Comparison of ENCODE assay signal across 12 mouse cellular contexts in the genomic region with DNA sequence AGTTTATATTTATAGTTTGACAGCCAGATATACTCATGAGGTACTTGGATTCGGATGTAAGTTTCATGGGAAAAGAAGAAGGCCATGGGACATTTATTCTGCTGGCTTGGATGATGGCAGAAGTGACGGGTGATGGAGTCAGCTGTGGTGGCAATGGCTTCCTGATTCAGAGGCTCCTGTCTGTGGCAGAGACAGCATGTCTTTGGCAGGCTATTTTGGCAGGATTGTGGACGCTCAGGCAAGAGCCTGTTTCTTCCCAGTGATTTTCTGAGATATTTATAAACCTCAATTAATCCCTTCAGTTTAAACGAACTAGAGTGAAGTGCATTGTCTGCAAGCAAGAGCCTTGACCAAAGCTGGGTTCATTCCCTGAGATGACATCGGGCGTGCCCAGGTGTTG.
"Had no signal": no experiment of that assay in that cellular context is flagged by ENCODE, and none has a peak within 500 bp of the region (broad histone marks: within the 10 kb centered on the region; RNA-seq: fewer than 3 reads in every experiment).

No protein-coding gene starts in this region.

- DNase-seq: lung, embryonic 14.5 days; lung, postnatal 10 days; lung, postnatal 4 days; midbrain, embryonic 14.5 days; retina, postnatal 1 day; right cerebral cortex, adult 18-20 months; right cerebral cortex, postnatal 25 days; right cerebral cortex, postnatal 4 days; spleen, adult 18-20 months; thymus, adult 18-20 months; thymus, postnatal 14 days; thymus, postnatal 36 days had no signal
